Mouse (Mus musculus): ENCODE measurements at regions not wholly inside any gene's neighbourhood (a gene's known extent, or its start where the extent isn't known, plus 50 kb on each side); places are given as distances from the start of the nearest gene placed in this dataset.

DNA sequence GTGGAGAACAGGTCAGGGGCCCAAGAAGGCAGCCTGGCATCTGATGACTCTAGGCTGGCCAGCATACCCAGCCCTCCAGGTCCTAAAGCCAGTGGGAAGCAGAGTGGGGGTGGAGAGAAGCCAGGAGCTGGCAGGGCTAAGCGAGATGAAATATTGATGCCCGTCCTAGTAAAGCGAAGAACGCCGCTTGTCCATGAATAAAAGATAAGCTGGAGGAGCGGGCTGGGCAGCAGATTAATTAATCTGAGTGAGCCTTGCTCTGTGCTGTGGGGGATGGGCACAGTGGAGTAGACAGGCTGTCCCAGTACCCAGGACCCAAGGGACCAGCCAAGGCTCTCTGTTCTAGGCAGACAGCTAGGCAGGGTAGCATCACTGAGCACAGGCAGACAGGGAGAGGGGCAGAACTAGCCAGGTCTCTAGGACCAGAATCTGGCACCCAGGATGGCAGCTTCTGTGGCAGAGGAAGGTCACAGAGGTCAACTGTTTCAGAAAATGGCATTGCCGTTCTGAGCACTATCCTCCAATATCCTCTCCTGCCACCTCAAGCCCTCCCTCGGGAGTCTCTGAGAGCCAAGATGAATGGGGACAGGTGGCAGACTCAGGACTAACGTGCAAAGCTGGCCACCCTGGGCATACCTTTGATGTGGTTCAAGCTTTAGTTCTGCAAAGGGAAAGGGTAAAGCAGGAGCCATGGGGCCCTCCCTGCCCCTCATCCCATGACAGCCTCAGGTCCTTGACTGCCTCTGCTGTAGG, 73.0 kb upstream of the Thy1 start:
- 0 out of 4 replicates have a peak, but pooled peaks cover 0 to 1% of the 10 kb centered on the region in 2 experiments for H3K27me3 ChIP-seq (ENCODE audit: control insufficient read depth in 1 of 2, insufficient read depth in 2 of 2, low read length in 2 of 2)
- TF ChIP-seq MXI1 (IDR thresholded peaks at IDR 0.05; ENCODE audit: low read depth, low read length) (no peak), RAD21 (IDR thresholded peaks at IDR 0.05; ENCODE audit: low read depth, low read length) (no peak), BHLHE40 (IDR thresholded peaks at IDR 0.05; ENCODE audit: borderline replicate concordance, low read depth, low read length) (no peak), TCF12 (IDR thresholded peaks at IDR 0.05; ENCODE audit: low read depth, low read length) (no peak), EP300 (IDR thresholded peaks at IDR 0.05; ENCODE audit: low read depth in 1 of 2, low read length in 2 of 2) (no peak), ETS1 (IDR thresholded peaks at IDR 0.05; ENCODE audit: low read depth, low read length) (no peak), CHD2 (IDR thresholded peaks at IDR 0.05; ENCODE audit: low read length) (no peak), SMC3 (IDR thresholded peaks at IDR 0.05; ENCODE audit: low read depth, low read length) (no peak), POLR2AphosphoS2 (IDR thresholded peaks at IDR 0.05; ENCODE audit: low read length) (no peak), NRF1 (IDR thresholded peaks at IDR 0.05; ENCODE audit: insufficient read depth, low read depth, low read length, poor library complexity, severe bottlenecking) (no peak), E2F4 (IDR thresholded peaks at IDR 0.05; ENCODE audit: borderline replicate concordance, low read depth, low read length) (no peak), SIN3A (IDR thresholded peaks at IDR 0.05; ENCODE audit: low read length) (no peak)

GRCm38 (mm10) chr9:43970858-43971257, 72.3 kb upstream of the Thy1 start:
- Histone ChIP-seq H3K4me1 (ENCODE audit: control insufficient read depth in 1 of 2, insufficient read depth in 2 of 2, low read length in 2 of 2) (no peaks in the 10 kb centered on the region), H3K9me3 (replicated peaks; ENCODE audit: insufficient read depth, low read length) (no peaks in the 10 kb centered on the region), H3K9ac (ENCODE audit: control insufficient read depth, low read depth, low read length, poor library complexity, severe bottlenecking) (no peak overlapping the region), H3K79me2 (ENCODE audit: control insufficient read depth, insufficient read depth, low read length, poor library complexity) (no peaks in the 10 kb centered on the region), H3K4me3 (ENCODE audit: control insufficient read depth in 1 of 2, insufficient read depth in 1 of 2, low read depth in 2 of 2, low read length in 2 of 2) (no peak overlapping the region), H3K36me3 (ENCODE audit: control insufficient read depth in 1 of 2, insufficient read depth in 2 of 2, low read length in 2 of 2) (no peaks in the 10 kb centered on the region), H3K27me3 (ENCODE audit: control insufficient read depth in 1 of 2, insufficient read depth in 2 of 2, low read length in 2 of 2) (0 out of 4 replicates have a peak, but pooled peaks cover 0 to 1% of the 10 kb centered on the region in 2 experiments), H3K27ac (ENCODE audit: control insufficient read depth, low read depth, low read length) (no peak overlapping the region)
- no peak for DNase-seq (ENCODE audit: low read depth, low spot score)
- no peak for TF ChIP-seq CHD1 (IDR thresholded peaks at IDR 0.05; ENCODE audit: low read depth, low read length)
- TF ChIP-seq MAZ (IDR thresholded peaks at IDR 0.05; ENCODE audit: low read depth, low read length) = no peak
- no peak for TF ChIP-seq SIN3A (IDR thresholded peaks at IDR 0.05; ENCODE audit: low read length)
- no peak for TF ChIP-seq CHD2 (IDR thresholded peaks at IDR 0.05; ENCODE audit: low read length)
- TF ChIP-seq BHLHE40 (IDR thresholded peaks at IDR 0.05; ENCODE audit: borderline replicate concordance, low read depth, low read length) = no peak
- no peak for TF ChIP-seq ETS1 (IDR thresholded peaks at IDR 0.05; ENCODE audit: low read depth, low read length)
- TF ChIP-seq RCOR1 (IDR thresholded peaks at IDR 0.05; ENCODE audit: low read depth, low read length) = no peak
- TF ChIP-seq POLR2AphosphoS5 (IDR thresholded peaks at IDR 0.05; ENCODE audit: borderline replicate concordance, low read depth, low read length) = no peak
- no peak for TF ChIP-seq TCF12 (IDR thresholded peaks at IDR 0.05; ENCODE audit: low read depth, low read length)

More for the DNA sequence above, 73.0 kb upstream of the Thy1 start:
- Histone ChIP-seq H3K9me3 (replicated peaks; ENCODE audit: insufficient read depth, low read length) (no peaks in the 10 kb centered on the region), H3K4me3 (ENCODE audit: control insufficient read depth in 1 of 2, insufficient read depth in 1 of 2, low read depth in 2 of 2, low read length in 2 of 2) (no peak overlapping the region), H3K36me3 (ENCODE audit: control insufficient read depth in 1 of 2, insufficient read depth in 2 of 2, low read length in 2 of 2) (no peaks in the 10 kb centered on the region), H3K4me1 (ENCODE audit: control insufficient read depth in 1 of 2, insufficient read depth in 2 of 2, low read length in 2 of 2) (no peaks in the 10 kb centered on the region), H3K27ac (ENCODE audit: control insufficient read depth, low read depth, low read length) (no peak overlapping the region), H3K79me2 (ENCODE audit: control insufficient read depth, insufficient read depth, low read length, poor library complexity) (no peaks in the 10 kb centered on the region), H3K9ac (ENCODE audit: control insufficient read depth, low read depth, low read length, poor library complexity, severe bottlenecking) (no peak overlapping the region)
- no peak for DNase-seq (ENCODE audit: low read depth, low spot score)
